Mouse (Mus musculus) liver, postnatal 0 days (tissue): ENCODE measurements at regions not wholly inside any gene's neighbourhood (a gene's known extent, or its start where the extent isn't known, plus 50 kb on each side); places are given as distances from the start of the nearest gene placed in this dataset.

Experiments used
- ATAC-seq: fragments of 200-750 bp; cut with Nextera tagmentation; 2 replicates; pipeline ENCODE4 v1.8.0; 2017; ENCODE audit warnings: mild to moderate bottlenecking, moderate library complexity
- DNase-seq: peaks from one replicate; pipeline ENCODE4 v3.0.0-alpha.2; 2016
- H3K27ac ChIP-seq: fragments of 300-500 bp; sonication (generic); 2 replicates; pipeline ENCODE4 v1.5.1; 2014; ENCODE audit warnings: antibody characterized with exemption, moderate library complexity, mild to moderate bottlenecking, low read depth
- H3K27me3 ChIP-seq: fragments of 300-500 bp; sonication (generic); 2 replicates; pipeline ENCODE4 v1.6.1; 2014; ENCODE audit warnings: low read length, control low read depth, mixed read lengths; ENCODE audit not compliant: insufficient read depth
- H3K36me3 ChIP-seq: fragments of 300-500 bp; sonication (generic); replicated peaks from 2 replicates; pipeline ENCODE4 v1.6.1; 2014; ENCODE audit warnings: mild to moderate bottlenecking, control low read depth, low read length, moderate library complexity, mixed read lengths; ENCODE audit not compliant: insufficient read depth
- H3K4me1 ChIP-seq: fragments of 300-500 bp; sonication (generic); 2 replicates; pipeline ENCODE4 v1.6.1; 2014; ENCODE audit warnings: antibody characterized with exemption, mild to moderate bottlenecking, control low read depth; ENCODE audit not compliant: insufficient read depth
- H3K4me2 ChIP-seq: fragments of 300-500 bp; sonication (generic); 2 replicates; pipeline ENCODE4 v1.6.1; 2014; ENCODE audit warnings: low read depth, mild to moderate bottlenecking, low read length, moderate library complexity, mixed read lengths
- H3K4me3 ChIP-seq: fragments of 300-500 bp; sonication (generic); 2 replicates; pipeline ENCODE4 v1.5.1; 2014; ENCODE audit warnings: low read depth, low read length
- H3K9ac ChIP-seq: fragments of 300-500 bp; sonication (generic); replicated peaks from 2 replicates; pipeline ENCODE4 v1.6.1; 2014; ENCODE audit warnings: mild to moderate bottlenecking, moderate library complexity
- H3K9me3 ChIP-seq: fragments of 300-500 bp; sonication (generic); 2 replicates; pipeline ENCODE4 v1.6.1; 2016; ENCODE audit warnings: mild to moderate bottlenecking, control low read depth, low read length, mixed read lengths
- CTCF ChIP-seq: sonication (generic); IDR thresholded peaks from 2 replicates; pipeline ENCODE4 v1.5.1; 2016; ENCODE audit warnings: antibody characterized with exemption, low read depth
- EP300 ChIP-seq: IDR thresholded peaks from 2 replicates; pipeline ENCODE4 v1.6.1; 2016; ENCODE audit warnings: antibody characterized with exemption, low read depth, mild to moderate bottlenecking
- WGBS: fragments of 180-500 bp; shearing (Covaris S2); extraction: QIAGEN DNeasy Blood & Tissue Kit; methylation state at CpG from one replicate; pipeline ENCODE4 v1.1.7; 2014; ENCODE audit not compliant: insufficient replicate concordance; 5-methylcytosine and 5-hydroxymethylcytosine counted together

DNA sequence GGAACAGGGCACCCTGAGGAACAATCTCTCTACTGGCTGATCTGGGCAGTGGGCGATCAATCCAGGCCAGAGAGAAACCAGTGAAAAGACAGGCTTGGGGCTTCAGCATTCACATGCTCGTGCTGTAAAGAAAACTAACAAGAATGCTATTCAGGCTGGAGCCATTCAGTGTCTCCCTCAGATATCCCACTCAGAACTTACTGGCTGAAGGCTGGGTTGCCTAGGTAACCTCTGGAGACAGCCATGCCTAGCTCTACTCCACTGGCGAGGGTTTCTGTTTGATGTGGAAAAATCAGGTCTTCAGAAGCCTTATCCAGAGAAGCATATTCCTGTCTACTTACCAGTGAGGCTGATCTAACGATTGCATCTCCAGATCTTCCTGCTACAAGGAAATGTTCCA, 87.8 kb downstream of the 1700020N01Rik start:
- H3K4me2 ChIP-seq: no peak overlapping the region
- no peak overlapping the region for H3K4me3 ChIP-seq
- H3K4me1 ChIP-seq: peaks cover 9% of the 10 kb centered on the region; the same call in 1 of the 2 replicates
- H3K36me3 ChIP-seq: no peaks in the 10 kb centered on the region
- 57% methylated on average over 4 of the region's 4 CpGs for WGBS
- H3K9me3 ChIP-seq: no peaks in the 10 kb centered on the region
- H3K27me3 ChIP-seq: no peaks in the 10 kb centered on the region
- TF ChIP-seq CTCF: no peak
- no peak for TF ChIP-seq EP300
- H3K9ac ChIP-seq: no peak overlapping the region
- ATAC-seq (no peak), DNase-seq (no peak)
- no peak overlapping the region for H3K27ac ChIP-seq

- Histone ChIP-seq H3K27me3 (no peaks in the 10 kb centered on the region), H3K27ac (no peak overlapping the region), H3K36me3 (no peaks in the 10 kb centered on the region), H3K9me3 (no peaks in the 10 kb centered on the region), H3K4me1 (peaks cover 8% of the 10 kb centered on the region; the same call in 1 of the 2 replicates), H3K9ac (no peak overlapping the region), H3K4me3 (no peak overlapping the region), H3K4me2 (no peak overlapping the region)
- DNase-seq: no peak
- 62% methylated on average over 9 of the region's 9 CpGs for WGBS
- no peak for TF ChIP-seq EP300
- no peak for TF ChIP-seq CTCF
- no peak for ATAC-seq
Measured at GRCm38 (mm10) chr10:21684286-21685013, 91.5 kb downstream of the 1700020N01Rik start.

GRCm38 (mm10) chr10:21685122-21685798, 92.3 kb downstream of the 1700020N01Rik start:
- Histone ChIP-seq H3K27me3 (no peaks in the 10 kb centered on the region), H3K36me3 (no peaks in the 10 kb centered on the region), H3K4me2 (0 out of 2 replicates have a peak overlapping the region, but pooled peaks have one; percentile 8), H3K4me3 (no peak overlapping the region), H3K9ac (no peak overlapping the region), H3K4me1 (peaks cover 10% of the 10 kb centered on the region; the same call in 1 of the 2 replicates), H3K27ac (peak overlapping the region; percentile 52; the same call in 1 of the 2 replicates), H3K9me3 (no peaks in the 10 kb centered on the region)
- peak; percentile 38; the same call in 1 of the 2 replicates for ATAC-seq
- peak; percentile 38 for DNase-seq
- TF ChIP-seq CTCF: 0 out of 2 replicates have a peak, but pooled peaks have one; percentile 36
- no peak for TF ChIP-seq EP300
- 25% methylated on average over 9 of the region's 9 CpGs for WGBS

GRCm38 (mm10) chr10:21686060-21686459, 93.1 kb downstream of the 1700020N01Rik start:
- H3K9ac ChIP-seq: no peak overlapping the region
- TF ChIP-seq EP300 (peak; percentile 87), CTCF (no peak)
- H3K27ac ChIP-seq: peak overlapping the region; percentile 52; the same call in 1 of the 2 replicates
- peak overlapping the region; percentile 8; the same call in 1 of the 2 replicates for H3K4me2 ChIP-seq
- no peaks in the 10 kb centered on the region for H3K36me3 ChIP-seq
- ATAC-seq (peak; percentile 99), DNase-seq (peak; percentile 62)
- WGBS: 21% methylated on average over 9 of the region's 9 CpGs
- H3K9me3 ChIP-seq: no peaks in the 10 kb centered on the region
- H3K4me1 ChIP-seq: peaks cover 10% of the 10 kb centered on the region; the same call in 1 of the 2 replicates
- no peak overlapping the region for H3K4me3 ChIP-seq
- H3K27me3 ChIP-seq: no peaks in the 10 kb centered on the region

GRCm38 (mm10) chr10:21687484-21687883, 94.5 kb downstream of the 1700020N01Rik start:
- Histone ChIP-seq H3K4me2 (no peak overlapping the region), H3K4me1 (peaks cover 10% of the 10 kb centered on the region; the same call in 1 of the 2 replicates), H3K9me3 (no peaks in the 10 kb centered on the region), H3K27ac (no peak overlapping the region), H3K27me3 (no peaks in the 10 kb centered on the region), H3K9ac (no peak overlapping the region), H3K4me3 (no peak overlapping the region), H3K36me3 (no peaks in the 10 kb centered on the region)
- ATAC-seq: no peak
- no peak for DNase-seq
- WGBS: 64% methylated on average over 7 of the region's 7 CpGs
- TF ChIP-seq EP300 (no peak), CTCF (no peak)

DNA sequence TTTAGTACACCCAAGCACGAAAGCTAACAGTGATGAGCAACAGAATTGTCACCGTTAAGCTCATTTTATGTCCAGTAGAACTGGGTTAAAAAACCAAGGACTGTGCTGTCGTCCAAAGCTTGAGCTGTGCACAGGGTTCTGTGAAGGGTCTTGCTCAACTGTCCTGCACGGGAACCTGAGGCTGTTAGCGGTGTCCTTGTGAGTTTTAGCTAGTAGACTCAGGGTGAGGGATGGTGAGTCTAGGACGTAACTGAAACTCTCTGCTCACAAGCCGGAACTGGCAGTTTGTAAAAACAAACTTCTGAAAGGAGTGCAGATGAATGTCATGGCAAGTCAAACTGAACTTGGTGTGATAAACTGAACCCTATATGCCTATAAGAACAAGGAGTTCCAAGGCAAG, 95.6 kb downstream of the 1700020N01Rik start:
- no peak for TF ChIP-seq EP300
- no peak for TF ChIP-seq CTCF
- Histone ChIP-seq H3K27me3 (no peaks in the 10 kb centered on the region), H3K4me1 (peaks cover 10% of the 10 kb centered on the region; the same call in 1 of the 2 replicates), H3K27ac (0 out of 2 replicates have a peak overlapping the region, but pooled peaks have one; percentile 26), H3K36me3 (no peaks in the 10 kb centered on the region), H3K4me3 (no peak overlapping the region), H3K9me3 (no peaks in the 10 kb centered on the region), H3K9ac (no peak overlapping the region), H3K4me2 (no peak overlapping the region)
- DNase-seq: no peak
- WGBS: 47% methylated on average over 7 of the region's 7 CpGs
- no peak for ATAC-seq
